Mouse (Mus musculus): Measurements from ENCODE around the gene Tmem265. TPM values are rescaled to one million over a fixed set of nuclear protein-coding genes. Genes with fewer than 3 reads are reported as not detected.

Gene Tmem265
- polyA plus RNA-seq, 1 experiment = 3.5 TPM

Other genes starting within 250 kb of the Tmem265 start
- gene Zfp768, start 215.8 kb upstream of the Tmem265 start, polyA plus RNA-seq (2012; rRNA removed) = 19.4 and 28.2 TPM in 2 replicates
- 15.0 and 35.0 TPM in 2 replicates for gene Zfp747, start 185.3 kb upstream of the Tmem265 start, polyA plus RNA-seq (2012; rRNA removed)
- gene 9130019O22Rik, start 174.2 kb upstream of the Tmem265 start, polyA plus RNA-seq (2012; rRNA removed) = 6.2 and 9.3 TPM in 2 replicates
- 10.2 and 15.5 TPM in 2 replicates for gene E430018J23Rik, start 167.8 kb upstream of the Tmem265 start, polyA plus RNA-seq (2012; rRNA removed)
- gene Zfp764, start 154.6 kb upstream of the Tmem265 start, polyA plus RNA-seq (2012; rRNA removed) = 5.8 and 8.8 TPM in 2 replicates
- 18.1 and 20.5 TPM in 2 replicates for gene Zfp688, start 139.3 kb upstream of the Tmem265 start, polyA plus RNA-seq (2012; rRNA removed)
- 2.1 and 2.5 TPM in 2 replicates for gene Zfp689, start 112.2 kb upstream of the Tmem265 start, polyA plus RNA-seq (2012; rRNA removed)
- gene Prr14, start 101.8 kb upstream of the Tmem265 start, polyA plus RNA-seq (2012; rRNA removed) = 59.8 and 93.6 TPM in 2 replicates
- gene Fbrs, start 82.2 kb upstream of the Tmem265 start, polyA plus RNA-seq (2012; rRNA removed) = 21.0 and 26.6 TPM in 2 replicates
- 6.7 and 14.4 TPM in 2 replicates for gene Srcap, start 49.4 kb upstream of the Tmem265 start, polyA plus RNA-seq (2012; rRNA removed)
- 12.6 and 14.7 TPM in 2 replicates for gene Gm42715, start 41.8 kb upstream of the Tmem265 start, polyA plus RNA-seq (2012; rRNA removed)
- 47.2 and 62.7 TPM in 2 replicates for gene Phkg2, start 11.9 kb downstream of the Tmem265 start, polyA plus RNA-seq (2012; rRNA removed)
- 1.3 and 1.4 TPM in 2 replicates for gene Ccdc189, start 27.2 kb downstream of the Tmem265 start, polyA plus RNA-seq (2012; rRNA removed)
- gene Rnf40, start 27.4 kb downstream of the Tmem265 start, polyA plus RNA-seq (2012; rRNA removed) = 23.7 and 30.9 TPM in 2 replicates
- 5.3 and 7.6 TPM in 2 replicates for gene Zfp629, start 54.4 kb downstream of the Tmem265 start, polyA plus RNA-seq (2012; rRNA removed)
- gene Bcl7c, start 147.5 kb downstream of the Tmem265 start, polyA plus RNA-seq (2012; rRNA removed) = 17.5 and 21.2 TPM in 2 replicates
- gene Ctf1, start 151.3 kb downstream of the Tmem265 start, polyA plus RNA-seq (2012; rRNA removed) = 3.0 and 3.4 TPM in 2 replicates
- gene Ctf2, start 170.8 kb downstream of the Tmem265 start, polyA plus RNA-seq (2012; rRNA removed) = not detected in 2 replicates
- gene Fbxl19, start 183.2 kb downstream of the Tmem265 start, polyA plus RNA-seq (2012; rRNA removed) = 28.6 and 34.4 TPM in 2 replicates
- gene Orai3, start 208.4 kb downstream of the Tmem265 start, polyA plus RNA-seq (2012; rRNA removed) = 15.7 and 20.5 TPM in 2 replicates
- 6.7 and 6.8 TPM in 2 replicates for gene Setd1a, start 215.3 kb downstream of the Tmem265 start, polyA plus RNA-seq (2012; rRNA removed)
- not detected in 2 replicates for gene Gm49388, start 224.2 kb downstream of the Tmem265 start, polyA plus RNA-seq (2012; rRNA removed)
- 55.9 and 69.1 TPM in 2 replicates for gene Hsd3b7, start 239.2 kb downstream of the Tmem265 start, polyA plus RNA-seq (2012; rRNA removed)